Mouse (Mus musculus) intestine, embryonic 14.5 days (tissue): ENCODE measurements around the gene Phgdh. TPM values are rescaled to one million over a fixed set of nuclear protein-coding genes. Genes with fewer than 3 reads are reported as not detected.
A peak's percentile ranks its signal among the peaks of the same experiment; 100 is the strongest.

Source experiments
- ATAC-seq: fragments of 200-750 bp; cut with Nextera tagmentation; replicated peaks from 2 replicates; pipeline ENCODE4 v1.8.0; 2017; ENCODE audit warnings: low read depth, moderate number of reproducible peaks, moderate TSS enrichment, moderate library complexity; ENCODE audit not compliant: low FRiP score, low TSS enrichment
- DNase-seq: peaks from one replicate; pipeline ENCODE4 v3.0.0-alpha.2; 2018; ENCODE audit warnings: low spot score
- H3K27ac ChIP-seq: fragments of 300-500 bp; sonication (generic); 2 replicates; pipeline ENCODE4 v1.5.1; 2014; ENCODE audit warnings: low read depth, mild to moderate bottlenecking, control low read depth
- H3K27me3 ChIP-seq: fragments of 300-500 bp; sonication (generic); replicated peaks from 2 replicates; pipeline ENCODE4 v1.6.1; 2014; ENCODE audit warnings: low read length, control low read depth; ENCODE audit not compliant: control insufficient read depth, insufficient read depth
- H3K36me3 ChIP-seq: fragments of 300-500 bp; sonication (generic); 2 replicates; pipeline ENCODE4 v1.6.1; 2014; ENCODE audit warnings: low read length, control low read depth; ENCODE audit not compliant: control insufficient read depth, insufficient read depth
- H3K4me1 ChIP-seq: fragments of 300-500 bp; sonication (generic); replicated peaks from 2 replicates; pipeline ENCODE4 v1.6.1; 2014; ENCODE audit warnings: low read length, control low read depth, mixed read lengths; ENCODE audit not compliant: control insufficient read depth, insufficient read depth
- H3K4me2 ChIP-seq: fragments of 300-500 bp; sonication (generic); 2 replicates; pipeline ENCODE4 v1.6.1; 2014; ENCODE audit warnings: low read length
- H3K4me3 ChIP-seq: fragments of 300-500 bp; sonication (generic); 2 replicates; pipeline ENCODE4 v1.5.1; 2014; ENCODE audit warnings: low read depth, low read length, control low read depth, mixed read lengths
- H3K9ac ChIP-seq: fragments of 300-500 bp; sonication (generic); 2 replicates; pipeline ENCODE4 v1.6.1; 2014; ENCODE audit warnings: mild to moderate bottlenecking, low read length
- H3K9me3 ChIP-seq: fragments of 300-500 bp; sonication (generic); 2 replicates; pipeline ENCODE4 v1.6.1; 2016; ENCODE audit warnings: low read length, control low read depth; ENCODE audit not compliant: control insufficient read depth
- WGBS: fragments of 180-500 bp; shearing (Covaris S2); extraction: QIAGEN DNeasy Blood & Tissue Kit; methylation state at CpG from one replicate; pipeline ENCODE4 v1.1.7; 2014; 5-methylcytosine and 5-hydroxymethylcytosine counted together
- polyA plus RNA-seq: library from polyadenylated mRNA; unstranded; fragments of >200 nt; fragmentation: Nextera tagmentation; extraction: Ambion mirVana; gene quantifications from 2 replicates; pipeline ENCODE4 v1.2.1, GENCODE M21; 2014

The Phgdh gene
- polyA plus RNA-seq, 1 experiment from 2014 or later, result 310 TPM

DNA sequence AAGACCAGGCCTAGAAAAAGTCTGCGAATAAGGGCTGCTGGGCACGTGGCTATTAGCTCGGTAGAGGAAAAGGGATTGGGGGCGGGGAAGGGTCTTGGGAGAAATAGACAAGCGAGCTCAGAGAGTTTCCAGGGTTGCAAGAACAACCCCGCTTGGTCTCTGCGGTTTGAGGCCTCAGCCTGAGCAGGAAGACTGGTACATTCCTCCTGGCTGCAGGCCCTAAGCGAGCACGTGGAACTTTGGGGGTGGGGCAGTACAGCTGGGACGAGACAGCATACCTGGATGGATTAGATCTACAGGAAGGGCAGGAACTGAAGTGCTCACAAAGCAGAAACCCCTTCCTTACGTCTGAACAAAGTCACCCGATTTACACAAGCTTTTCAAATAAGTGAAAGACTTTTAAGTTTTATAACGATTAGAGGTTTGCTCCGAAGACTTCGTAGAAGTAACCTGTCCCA, 1.2 kb downstream of the Phgdh start:
- peak; percentile 82 for DNase-seq
- H3K27ac ChIP-seq, result peak overlapping the region; percentile 58
- WGBS, result 6% methylated on average over 15 of the region's 15 CpGs
- H3K36me3 ChIP-seq, result peaks cover 9% of the 10 kb centered on the region; the same call in 1 of the 2 replicates
- ATAC-seq, result peak; percentile 65; the same call in 1 of the 2 replicates
- H3K4me2 ChIP-seq, result peak overlapping the region; percentile 55
- peak overlapping the region; percentile 59 for H3K9ac ChIP-seq
- peak overlapping the region; percentile 50 for H3K4me3 ChIP-seq
- no peaks in the 10 kb centered on the region for H3K27me3 ChIP-seq
- peaks cover 26% of the 10 kb centered on the region for H3K4me1 ChIP-seq
- H3K9me3 ChIP-seq, result no peaks in the 10 kb centered on the region

DNA sequence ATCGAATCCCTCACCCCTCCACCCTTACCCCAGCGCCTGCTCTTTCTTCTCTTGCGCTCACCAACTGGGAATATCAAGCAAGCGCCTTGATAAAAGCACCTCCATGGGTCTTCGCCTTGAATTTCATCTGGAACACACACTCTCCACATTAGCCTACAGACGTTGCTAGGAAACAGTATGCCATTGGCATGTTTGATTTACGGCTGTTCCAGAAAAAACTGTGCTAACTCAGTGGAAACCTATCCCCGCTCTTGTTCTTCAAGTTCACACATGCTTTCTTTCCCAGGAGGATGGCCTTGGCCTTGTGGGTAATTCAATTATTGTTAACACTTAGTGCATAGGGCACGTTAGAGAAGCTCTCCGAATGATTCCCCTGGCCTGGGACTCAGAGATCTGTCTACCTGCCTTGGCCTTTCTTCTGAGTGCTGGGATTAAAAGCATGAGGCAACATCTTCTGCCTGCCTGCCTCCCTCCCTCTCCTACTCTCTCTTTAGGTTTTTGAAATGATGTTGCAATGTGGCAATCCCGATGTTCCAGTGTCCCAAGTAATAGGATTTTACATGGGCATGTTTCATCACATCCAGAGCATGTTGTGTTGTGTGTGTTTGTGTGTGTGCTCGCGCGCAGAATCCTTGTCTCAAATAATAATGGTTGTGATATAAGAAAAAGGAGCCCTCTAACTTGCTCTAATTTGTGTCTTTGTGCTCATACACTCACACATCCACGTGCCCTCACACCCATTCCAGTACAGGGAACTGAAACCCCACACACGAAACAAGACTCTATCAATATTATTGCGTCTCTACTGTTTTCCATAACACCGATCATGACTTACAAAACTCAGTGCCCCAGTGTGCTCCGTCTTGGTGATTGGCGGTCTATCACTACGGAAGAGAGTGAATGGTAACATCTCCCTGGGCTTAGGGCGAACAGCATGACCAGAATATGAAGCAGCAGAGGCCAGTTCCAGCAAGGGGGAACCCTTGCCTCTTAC, 2.8 kb downstream of the Phgdh start:
- Histone ChIP-seq H3K27me3 (no peaks in the 10 kb centered on the region), H3K4me3 (no peak overlapping the region), H3K9me3 (no peaks in the 10 kb centered on the region), H3K4me2 (peak overlapping the region; percentile 55; the same call in 1 of the 2 replicates), H3K9ac (no peak overlapping the region), H3K4me1 (peaks cover 26% of the 10 kb centered on the region), H3K27ac (no peak overlapping the region), H3K36me3 (peaks cover 23% of the 10 kb centered on the region)
- ATAC-seq (no peak), DNase-seq (no peak)
- 81% methylated on average over 22 of the region's 22 CpGs for WGBS

DNA sequence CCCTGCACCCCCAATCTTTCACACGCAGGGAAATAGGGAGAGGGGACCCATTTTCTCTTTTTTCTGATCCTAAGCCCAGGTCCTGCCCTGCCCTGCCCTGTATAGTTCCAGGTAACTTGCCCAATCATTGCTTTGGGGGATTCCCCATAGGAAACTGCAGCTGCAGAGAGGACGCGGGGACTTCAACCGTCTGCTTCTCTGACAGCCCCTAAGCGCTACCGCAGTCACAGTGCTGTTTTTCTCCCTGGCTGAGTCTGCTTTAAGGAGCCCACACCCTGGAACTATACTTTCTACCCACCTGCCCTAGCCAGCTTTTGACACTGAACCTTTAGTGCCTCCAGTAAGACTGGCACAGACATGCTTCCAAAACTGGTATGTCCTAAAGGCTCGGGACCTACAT, 3.9 kb downstream of the Phgdh start:
- no peak overlapping the region for H3K4me3 ChIP-seq
- DNase-seq, result no peak
- WGBS, result 77% methylated on average over 7 of the region's 7 CpGs
- H3K27me3 ChIP-seq, result no peaks in the 10 kb centered on the region
- no peaks in the 10 kb centered on the region for H3K9me3 ChIP-seq
- no peak overlapping the region for H3K9ac ChIP-seq
- no peak overlapping the region for H3K27ac ChIP-seq
- H3K36me3 ChIP-seq, result peaks cover 31% of the 10 kb centered on the region
- H3K4me2 ChIP-seq, result no peak overlapping the region
- H3K4me1 ChIP-seq, result peaks cover 26% of the 10 kb centered on the region
- no peak for ATAC-seq

DNA sequence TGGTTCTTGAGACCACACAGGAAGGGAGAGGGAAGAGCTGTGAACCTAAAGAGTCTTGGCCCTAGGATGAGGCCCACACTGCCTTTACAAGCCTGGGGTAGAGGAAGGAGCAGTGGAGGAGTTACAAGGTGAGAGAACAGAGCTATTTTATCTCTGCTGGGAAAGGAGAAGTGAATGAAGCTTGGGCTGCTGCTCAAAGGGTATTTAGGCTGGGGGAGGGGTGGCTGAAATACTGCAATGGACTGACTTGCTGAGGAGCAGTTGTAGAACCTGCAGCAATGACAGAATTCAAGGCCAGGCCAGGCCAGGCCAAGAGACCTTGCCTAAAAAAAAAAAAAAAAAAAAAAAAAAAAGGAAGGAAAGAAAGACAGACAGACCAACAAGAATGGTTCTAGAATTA, 4.5 kb downstream of the Phgdh start:
- ATAC-seq, result no peak
- Histone ChIP-seq H3K36me3 (peaks cover 32% of the 10 kb centered on the region), H3K4me2 (no peak overlapping the region), H3K4me1 (peaks cover 26% of the 10 kb centered on the region), H3K27ac (no peak overlapping the region), H3K9ac (no peak overlapping the region), H3K9me3 (no peaks in the 10 kb centered on the region), H3K27me3 (no peaks in the 10 kb centered on the region), H3K4me3 (no peak overlapping the region)
- no peak for DNase-seq

DNA sequence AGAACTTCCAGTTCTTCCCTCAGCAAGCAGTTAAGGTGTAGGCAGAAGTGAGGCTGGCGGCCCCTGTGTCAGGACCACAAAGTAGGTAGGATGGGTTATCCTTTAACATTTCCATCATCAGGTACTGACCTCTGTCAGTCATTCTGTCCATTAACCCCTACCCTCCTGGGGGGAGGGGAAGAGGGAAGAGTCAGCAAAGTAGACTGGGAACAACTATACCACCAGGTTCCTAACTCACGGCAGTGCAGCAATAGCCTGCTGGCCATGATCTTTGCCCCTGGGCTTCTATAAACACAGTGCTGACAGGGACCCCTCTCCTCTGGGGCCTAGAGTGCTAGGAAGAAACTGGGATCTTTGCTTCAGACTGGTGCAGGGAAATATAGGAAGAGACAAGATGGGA, 5.8 kb downstream of the Phgdh start:
- DNase-seq (no peak), ATAC-seq (no peak)
- no peak overlapping the region for H3K9ac ChIP-seq
- no peak overlapping the region for H3K4me2 ChIP-seq
- H3K27me3 ChIP-seq, result no peaks in the 10 kb centered on the region
- H3K4me3 ChIP-seq, result no peak overlapping the region
- H3K9me3 ChIP-seq, result no peaks in the 10 kb centered on the region
- H3K4me1 ChIP-seq, result peaks cover 23% of the 10 kb centered on the region
- 71% methylated on average over 2 of the region's 2 CpGs for WGBS
- peaks cover 37% of the 10 kb centered on the region for H3K36me3 ChIP-seq
- no peak overlapping the region for H3K27ac ChIP-seq

DNA sequence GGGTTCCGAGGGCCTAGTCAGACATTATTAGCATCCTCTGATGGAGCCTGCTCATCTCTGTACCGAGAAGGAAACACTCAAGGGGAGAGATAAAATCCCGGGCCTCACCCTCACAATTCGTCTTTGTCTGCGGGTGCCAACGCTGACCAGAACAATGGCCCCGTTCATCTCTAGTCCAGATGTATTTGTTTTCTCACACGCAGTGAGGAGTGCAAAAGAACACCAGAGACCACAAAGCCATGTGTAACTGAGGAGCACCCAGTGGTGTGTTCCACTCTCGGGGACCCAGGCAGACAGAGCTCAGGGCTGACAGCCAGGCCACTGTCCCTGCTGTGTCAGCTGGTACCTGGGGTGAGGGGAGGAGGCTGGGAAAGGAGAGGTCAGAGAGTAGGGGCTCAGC, 15.6 kb downstream of the Phgdh start:
- no peaks in the 10 kb centered on the region for H3K27me3 ChIP-seq
- ATAC-seq (no peak), DNase-seq (no peak)
- peaks cover 83% of the 10 kb centered on the region for H3K36me3 ChIP-seq
- H3K4me2 ChIP-seq, result no peak overlapping the region
- no peak overlapping the region for H3K4me3 ChIP-seq
- 79% methylated on average over 9 of the region's 9 CpGs for WGBS
- no peak overlapping the region for H3K27ac ChIP-seq
- H3K9me3 ChIP-seq, result no peaks in the 10 kb centered on the region
- H3K9ac ChIP-seq, result no peak overlapping the region
- no peaks in the 10 kb centered on the region for H3K4me1 ChIP-seq

DNA sequence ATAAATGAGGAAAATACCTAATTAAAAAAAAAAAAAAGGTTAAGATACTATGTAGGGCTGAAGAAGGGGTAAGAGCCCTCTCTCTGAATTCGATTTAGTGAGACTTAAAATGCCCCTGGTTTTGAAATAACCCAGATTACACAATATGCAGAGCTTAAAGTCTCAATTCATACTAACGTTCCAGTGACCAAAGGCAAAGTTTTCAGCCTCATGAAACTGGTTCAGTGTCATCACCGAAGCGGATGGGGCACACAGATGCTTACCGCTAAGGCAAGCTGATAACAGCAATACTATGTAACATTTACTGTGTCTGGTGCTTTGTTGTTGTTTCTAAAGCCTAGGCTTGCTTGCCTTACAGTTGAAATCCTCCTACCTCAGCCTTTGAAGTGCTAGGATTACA, 17.6 kb downstream of the Phgdh start:
- H3K9me3 ChIP-seq, result no peaks in the 10 kb centered on the region
- DNase-seq, result no peak
- ATAC-seq, result no peak
- no peak overlapping the region for H3K27ac ChIP-seq
- 91% methylated on average over 5 of the region's 5 CpGs for WGBS
- H3K36me3 ChIP-seq, result peaks cover 81% of the 10 kb centered on the region
- no peaks in the 10 kb centered on the region for H3K27me3 ChIP-seq
- no peak overlapping the region for H3K4me2 ChIP-seq
- no peak overlapping the region for H3K4me3 ChIP-seq
- H3K4me1 ChIP-seq, result no peaks in the 10 kb centered on the region
- no peak overlapping the region for H3K9ac ChIP-seq

DNA sequence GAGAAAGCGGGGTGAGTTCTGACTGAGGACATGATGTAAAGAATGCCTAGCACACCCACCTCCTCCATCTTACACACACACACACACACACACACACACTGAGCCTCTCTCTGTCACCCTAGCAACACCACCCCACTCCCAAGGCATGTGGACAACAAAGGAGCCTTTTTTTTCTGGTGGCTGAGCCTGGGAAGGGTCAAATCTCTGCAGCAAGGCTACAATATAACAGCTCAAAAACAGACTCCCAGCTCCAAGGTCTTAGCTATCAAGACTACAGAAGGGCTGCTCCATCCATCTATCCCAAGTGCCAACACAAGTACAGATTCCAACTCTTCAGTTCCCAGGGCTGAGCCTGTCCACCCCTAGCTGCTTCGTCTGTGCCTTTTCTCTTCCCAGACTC, 20.6 kb downstream of the Phgdh start:
- Histone ChIP-seq H3K36me3 (peaks cover 74% of the 10 kb centered on the region), H3K9me3 (no peaks in the 10 kb centered on the region), H3K27me3 (no peaks in the 10 kb centered on the region), H3K9ac (no peak overlapping the region), H3K4me1 (no peaks in the 10 kb centered on the region), H3K4me3 (no peak overlapping the region), H3K27ac (no peak overlapping the region), H3K4me2 (no peak overlapping the region)
- no peak for ATAC-seq
- no peak for DNase-seq
- WGBS, result 69% methylated on average over 2 of the region's 2 CpGs

DNA sequence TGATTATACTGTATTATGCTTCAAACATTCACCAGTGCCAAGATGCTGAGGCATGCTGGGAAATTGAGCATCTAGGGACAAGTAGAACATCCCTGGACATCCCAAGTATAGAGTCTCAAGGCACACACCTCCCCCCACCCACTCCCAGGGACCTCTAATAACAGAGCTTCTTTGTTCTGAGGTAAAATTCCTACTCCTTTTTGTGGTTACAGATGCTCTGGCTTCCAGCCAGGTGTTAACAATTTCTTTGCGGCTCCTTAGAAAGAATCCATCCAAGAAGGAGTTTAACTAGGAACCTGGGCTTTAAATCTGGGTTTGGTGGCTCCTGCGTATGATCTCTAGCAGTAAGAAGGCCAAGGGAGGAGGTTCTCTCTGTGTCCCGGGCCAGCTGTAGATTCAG, 22.6 kb downstream of the Phgdh start:
- no peak for ATAC-seq
- Histone ChIP-seq H3K9ac (no peak overlapping the region), H3K4me2 (no peak overlapping the region), H3K27me3 (no peaks in the 10 kb centered on the region), H3K27ac (no peak overlapping the region), H3K4me1 (no peaks in the 10 kb centered on the region), H3K4me3 (no peak overlapping the region), H3K36me3 (peaks cover 62% of the 10 kb centered on the region), H3K9me3 (no peaks in the 10 kb centered on the region)
- WGBS, result 63% methylated on average over 3 of the region's 3 CpGs
- no peak for DNase-seq
